Mouse (Mus musculus) gastrocnemius, adult 8-10 months (tissue): Measurements from ENCODE around the gene Slc22a7. TPM values are rescaled to one million over a fixed set of nuclear protein-coding genes. Genes with fewer than 3 reads are reported as not detected.

ENCODE experiments used
- DNase-seq, 2 experiments: peaks; one replicate each; pipeline ENCODE4 v3.0.0; 2022; ENCODE audit warnings: low spot score in 2 of 2
- total RNA-seq, 4 experiments: library from RNA; stranded (reverse); gene quantifications; 2 replicates each; pipeline ENCODE4 v1.2.4; 2022

Gene Slc22a7
- total RNA-seq, 4 experiments from 2014 or later = not detected

DNA sequence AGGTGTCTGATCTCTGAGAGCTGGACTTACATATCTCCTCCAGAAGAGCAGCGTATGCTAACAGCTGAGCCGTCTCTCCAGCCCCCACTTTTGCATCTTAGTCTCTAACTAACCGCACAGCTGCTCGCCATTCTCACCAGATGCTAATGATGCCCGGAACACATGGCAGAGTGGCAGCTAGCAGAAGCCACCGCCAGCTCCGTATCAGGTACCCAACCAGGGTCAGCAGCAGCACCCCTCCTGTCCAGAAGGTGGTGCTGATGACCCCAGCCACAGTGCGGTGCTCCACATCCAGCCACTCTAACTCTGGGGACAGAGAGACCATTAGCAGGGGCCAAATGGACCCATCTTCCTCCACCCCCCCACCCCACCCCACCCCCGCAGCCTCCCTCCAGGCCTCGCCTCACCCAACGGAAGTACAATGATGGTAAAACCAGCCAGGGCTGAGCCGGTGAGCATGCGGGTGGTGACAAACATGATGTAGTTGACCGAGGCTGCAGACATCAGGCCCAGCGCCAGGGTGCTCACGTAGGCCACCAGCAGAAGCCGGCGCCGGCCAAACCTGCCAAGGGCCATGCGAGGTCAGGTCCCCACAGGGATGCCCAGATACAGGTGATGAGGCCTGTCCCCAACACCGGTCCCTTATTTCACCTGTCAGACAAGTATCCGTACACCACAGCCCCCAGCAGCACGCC, 1.4 kb downstream of the Slc22a7 start:
- peak; percentile 36 to 46 for DNase-seq

DNA sequence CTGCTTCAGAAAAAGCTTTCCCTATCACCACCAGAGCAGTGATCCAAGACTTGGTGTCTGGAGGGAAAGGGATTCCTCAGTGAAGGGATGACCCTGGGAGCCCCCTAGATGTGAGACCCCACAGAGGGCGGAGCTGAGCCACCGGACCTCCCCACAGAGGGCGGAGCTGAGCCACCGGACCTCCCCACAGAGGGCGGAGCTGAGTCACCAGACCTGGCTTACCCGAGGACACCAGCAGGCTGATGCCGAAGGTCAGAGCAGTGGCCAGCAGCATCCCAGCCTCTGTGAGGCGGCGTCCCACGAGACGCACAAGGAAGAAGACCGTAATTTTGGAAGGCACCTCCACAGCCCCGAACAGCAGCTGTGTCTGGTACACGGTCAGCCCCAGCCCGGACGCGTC, 4.6 kb downstream of the Slc22a7 start:
- DNase-seq = no peak

DNA sequence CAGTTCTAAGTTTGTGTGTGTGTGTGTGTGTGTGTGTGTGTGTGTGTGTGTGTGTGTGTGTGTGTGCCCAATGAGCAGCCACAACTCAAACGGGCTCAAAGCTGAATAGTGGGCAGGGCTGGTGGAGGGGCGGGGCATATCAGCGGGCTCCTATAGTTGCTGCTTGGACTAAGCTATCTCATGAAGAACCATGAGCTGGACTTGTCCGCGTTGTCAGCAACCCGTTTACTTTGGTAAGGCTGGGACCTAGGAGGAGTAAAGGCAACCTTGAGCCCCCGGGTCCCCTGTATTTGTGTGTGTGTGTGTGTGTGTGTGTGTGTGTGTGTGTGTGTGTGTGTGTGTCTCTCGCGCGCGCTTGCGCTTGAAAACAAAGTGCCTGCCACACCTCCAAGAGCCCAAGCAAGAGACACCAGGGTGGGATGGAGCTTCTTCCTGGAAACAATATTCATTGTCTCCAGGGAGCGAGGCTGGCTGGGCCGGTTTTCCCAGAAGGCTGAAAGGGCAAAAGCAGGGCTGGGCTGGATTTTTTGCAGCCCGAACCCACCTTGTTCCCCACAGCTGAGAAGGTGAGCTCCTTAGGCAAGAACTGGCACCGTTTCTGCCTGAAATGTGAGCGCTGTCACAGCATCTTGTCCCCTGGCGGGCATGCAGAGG, 9.4 kb downstream of the Slc22a7 start, which contains the start of gene Crip3:
Gene Crip3 (plus strand): TSS at position 166 of the 654 bp plus-strand sequence.
- no peak for DNase-seq

DNA sequence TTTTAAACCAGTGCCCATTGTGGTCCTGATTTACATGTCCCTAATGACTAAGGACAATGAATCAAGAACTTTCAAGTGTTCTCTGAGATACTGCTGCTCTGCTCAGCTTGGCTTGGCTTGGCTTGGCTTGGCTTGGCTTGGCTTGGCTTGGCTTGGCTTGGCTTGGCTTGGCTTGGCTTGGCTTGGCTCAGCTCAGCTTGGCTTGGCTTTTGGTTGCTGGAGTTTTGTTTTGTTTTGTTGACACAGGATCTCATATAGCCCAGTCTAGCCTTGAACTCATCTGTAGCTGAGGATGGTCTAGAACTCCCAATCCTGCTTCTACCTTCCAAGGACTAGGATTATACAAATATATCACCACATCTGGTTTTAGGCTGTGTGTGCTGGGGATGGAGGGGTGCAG, 11.8 kb downstream of the Slc22a7 start:
- DNase-seq = no peak

DNA sequence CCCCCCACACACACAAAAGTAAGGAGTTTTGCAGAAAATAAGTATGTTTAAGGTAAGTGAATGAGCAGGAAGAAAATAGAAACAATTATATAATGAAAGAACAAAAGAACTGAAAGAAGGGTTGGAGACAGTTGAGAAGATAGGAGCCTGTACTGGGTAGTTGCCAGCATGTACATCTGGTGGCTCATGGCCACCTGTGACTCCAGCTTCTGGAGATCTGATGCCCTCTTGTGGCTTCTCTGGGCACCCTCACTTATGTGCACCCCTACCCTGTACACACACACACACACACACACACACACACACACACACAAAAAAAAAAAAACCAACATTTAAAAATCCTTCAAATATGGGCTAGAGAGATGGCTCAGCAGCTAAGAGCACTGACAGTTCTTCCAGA, 18.5 kb downstream of the Slc22a7 start:
- no peak for DNase-seq

DNA sequence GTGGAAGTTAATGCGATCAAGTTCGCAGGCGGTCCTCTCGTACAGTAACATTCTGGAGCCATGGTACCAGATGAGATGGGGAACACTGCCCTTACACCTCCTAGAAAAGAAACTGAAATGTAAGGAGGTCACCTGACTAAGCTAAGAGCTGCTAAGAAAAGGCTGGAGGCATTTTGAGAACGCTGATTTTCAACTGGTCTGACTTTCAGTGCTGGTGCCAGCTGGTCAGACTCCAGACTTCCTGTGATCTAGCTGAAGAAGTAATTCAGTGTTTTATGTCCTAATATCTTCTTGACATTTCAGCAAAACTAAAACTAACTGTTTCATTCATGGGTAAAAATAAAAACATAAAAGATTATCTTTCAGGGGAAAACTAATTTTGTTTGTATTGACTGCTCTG, 19.6 kb downstream of the Slc22a7 start:
- no peak for DNase-seq

DNA sequence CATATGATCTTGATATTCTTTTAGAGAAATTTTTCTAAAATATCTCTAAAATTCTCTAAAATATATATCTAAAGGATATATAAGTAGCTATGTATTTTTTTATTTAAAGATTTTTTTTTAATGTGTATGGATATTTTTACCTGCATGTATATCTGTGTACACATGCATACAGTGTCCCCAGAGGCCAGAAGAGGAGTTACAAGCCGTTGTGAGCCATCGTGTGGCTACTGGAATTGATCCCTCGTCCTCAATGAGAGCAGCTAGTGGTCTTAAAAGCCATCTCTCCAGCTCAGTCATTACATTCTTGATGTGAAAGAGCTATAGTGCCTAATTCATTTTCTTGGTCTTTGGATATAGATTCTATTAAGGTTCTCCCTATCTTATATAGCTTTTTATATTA, 29.8 kb downstream of the Slc22a7 start:
- no peak for DNase-seq

DNA sequence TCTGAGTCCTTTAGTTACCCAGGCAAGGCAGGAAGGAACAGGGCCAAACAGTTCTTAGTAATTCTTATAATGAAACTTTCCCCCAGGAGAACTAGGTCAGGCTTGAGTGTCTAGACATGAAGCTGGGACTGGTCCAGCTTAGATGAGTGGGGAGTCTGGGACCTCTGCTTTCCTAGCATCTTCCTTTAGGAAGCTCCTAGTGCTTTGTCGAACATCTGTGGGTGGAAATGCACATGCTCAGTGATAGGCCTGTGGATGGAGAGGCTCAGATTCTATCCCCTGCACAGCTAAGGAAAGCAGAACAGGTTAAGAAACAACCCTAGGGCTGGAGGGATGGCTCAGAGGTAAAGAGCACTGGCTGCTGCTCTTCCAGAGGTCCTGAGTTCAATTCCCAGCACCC, 43.6 kb downstream of the Slc22a7 start:
- no peak for DNase-seq

DNA sequence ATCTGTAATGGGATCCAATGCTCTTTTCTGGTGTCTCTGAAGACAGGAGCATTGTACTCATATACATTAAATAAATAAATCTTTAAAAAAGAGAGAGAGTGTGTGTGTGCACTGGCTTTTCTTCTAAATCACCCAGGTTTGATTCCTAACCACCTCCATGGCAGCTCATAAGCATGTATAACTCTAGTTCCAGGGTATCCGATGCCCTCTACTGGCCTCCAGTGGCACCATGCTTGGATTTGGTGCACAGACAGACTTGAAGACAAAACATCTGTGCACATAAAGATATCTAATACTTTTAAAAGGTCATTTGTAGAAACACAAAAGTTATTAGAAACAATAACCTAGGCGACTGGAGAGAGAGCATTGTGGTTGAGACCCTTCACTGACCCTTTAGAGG, 45.2 kb downstream of the Slc22a7 start:
- no peak for DNase-seq

DNA sequence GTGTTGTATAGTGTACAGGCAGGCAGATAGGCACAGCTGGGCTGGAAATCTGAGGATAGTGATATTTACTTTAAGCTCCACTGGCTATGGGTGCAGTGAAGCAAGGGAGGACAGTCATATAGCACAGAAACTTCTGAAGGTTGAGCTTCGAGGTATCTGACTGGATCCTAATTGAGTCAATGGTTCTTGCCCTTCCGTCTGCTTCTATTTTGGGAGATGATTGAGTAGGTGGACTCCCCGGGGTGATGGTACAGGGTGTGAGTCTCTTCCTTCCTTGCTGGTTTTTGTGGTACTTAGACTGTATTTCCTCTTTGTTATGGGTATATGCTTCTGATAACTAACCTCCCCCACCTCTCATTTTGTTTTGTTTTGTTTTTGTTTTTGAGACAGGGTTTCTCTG, 50.1 kb downstream of the Slc22a7 start:
- no peak for DNase-seq

DNA sequence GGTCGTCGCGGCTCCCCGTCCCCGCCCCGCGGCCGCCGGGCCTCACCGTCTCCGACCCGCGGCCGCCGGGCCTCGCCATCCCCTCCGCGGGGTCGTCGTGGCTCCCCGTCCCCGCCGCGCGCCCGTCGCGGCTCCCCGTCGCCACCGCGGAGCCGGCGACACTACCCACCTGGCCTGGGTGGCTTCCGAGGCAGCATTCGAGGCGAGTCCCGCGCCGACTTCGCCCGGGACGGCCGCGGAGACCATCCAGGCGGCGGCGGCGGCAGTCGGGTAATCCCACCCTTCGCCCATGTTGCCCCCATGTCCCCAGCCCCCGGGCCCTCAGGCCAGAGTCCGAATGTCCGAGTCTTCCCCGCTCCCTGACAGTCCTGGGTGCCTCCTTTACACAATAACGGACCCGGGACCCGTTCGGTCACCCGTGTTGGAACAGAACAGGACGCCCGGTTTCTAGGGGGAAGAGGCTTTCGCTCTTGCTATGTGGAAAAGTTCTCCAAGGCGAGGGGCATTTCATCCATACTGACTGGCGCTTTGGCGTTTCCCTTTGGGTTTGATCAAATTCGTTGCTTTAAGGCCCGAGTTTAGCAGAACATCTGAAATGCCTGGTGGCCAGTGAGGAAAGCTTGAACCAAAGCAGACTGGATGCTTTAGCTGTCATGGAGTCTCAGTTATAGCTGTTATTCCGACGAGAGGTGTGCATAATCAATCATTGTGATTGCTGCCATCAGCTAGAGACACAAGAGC, 54.0 kb downstream of the Slc22a7 start:
- DNase-seq = no peak

DNA sequence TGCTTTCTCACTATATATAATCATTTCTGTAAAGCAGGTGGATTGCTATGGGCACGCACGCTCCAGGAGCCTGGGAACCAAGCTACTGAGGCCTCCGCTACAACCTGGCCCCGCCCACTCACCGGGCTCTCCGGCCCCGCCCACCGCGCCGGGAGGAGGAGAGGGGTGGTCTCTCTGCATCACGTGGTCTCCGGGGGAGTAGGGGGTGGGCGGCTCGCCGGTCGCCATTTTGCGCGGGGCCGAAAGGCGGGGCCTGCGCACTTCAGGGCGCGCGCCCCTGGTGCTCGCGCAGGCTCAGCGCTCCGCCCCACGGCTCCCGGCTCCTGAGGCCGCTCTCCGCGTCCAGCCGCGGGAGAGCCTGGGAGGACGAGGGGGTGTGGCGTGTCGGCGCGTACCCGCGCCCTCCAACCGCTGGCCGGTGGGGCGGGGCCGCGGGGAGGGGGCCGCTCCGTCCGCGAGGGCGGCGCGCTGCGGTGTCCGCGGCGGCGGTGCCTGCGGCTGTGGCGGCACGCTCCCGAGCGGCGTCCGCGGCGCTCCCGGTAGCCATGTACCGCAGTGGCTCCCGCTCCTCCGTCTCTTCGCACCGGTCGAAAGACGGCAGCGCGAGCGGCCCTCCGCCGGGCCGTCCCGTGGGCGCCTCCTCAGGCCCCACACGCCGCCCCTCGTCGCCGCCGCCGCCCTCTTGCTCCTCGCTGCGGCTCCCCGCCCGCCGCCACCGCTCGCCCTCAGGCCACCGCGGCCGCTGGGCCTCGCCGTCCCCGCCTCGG, 54.8 kb downstream of the Slc22a7 start, which contains the start of gene Zfp318:
Gene Zfp318 (plus strand): TSS at position 438 of the 767 bp plus-strand sequence.
- DNase-seq = peak; percentile 96 to 98

Other genes with a start within 250 kb of the Slc22a7 start
- 10 to 100 TPM; 12.3 to 16.2 (median 14.3) TPM for gene Polh, start 235.8 kb downstream of the Slc22a7 start, total RNA-seq
- gene Xpo5, start 235.7 kb downstream of the Slc22a7 start, total RNA-seq = 10 to 100 TPM in 2 of 4 experiments, 1 to 10 TPM in 2; 8.0 to 10.3 (median 9.6) TPM
- gene Polr1c, start 190.4 kb downstream of the Slc22a7 start, total RNA-seq = 10 to 100 TPM; 12.9 to 20.4 (median 16.6) TPM
- gene Yipf3, start 190.4 kb downstream of the Slc22a7 start, total RNA-seq = 10 to 100 TPM; 56.2 to 75.3 (median 61.7) TPM
- gene Lrrc73, start 184.9 kb downstream of the Slc22a7 start, total RNA-seq = not detected
- 10 to 100 TPM; 35.8 to 40.7 (median 37.8) TPM for gene Tjap1, start 155.4 kb downstream of the Slc22a7 start, total RNA-seq
- under 1 TPM in 1 of 4 experiments, not detected in 3; 0.19 TPM for gene Dlk2, start 141.0 kb downstream of the Slc22a7 start, total RNA-seq
- 1 to 10 TPM; 2.0 to 4.1 (median 2.4) TPM for gene Abcc10, start 110.1 kb downstream of the Slc22a7 start, total RNA-seq
- 10 to 100 TPM; 12.4 to 15.7 (median 13.4) TPM for gene Zfp318, start 54.7 kb downstream of the Slc22a7 start, total RNA-seq
- gene Crip3, start 9.5 kb downstream of the Slc22a7 start, total RNA-seq = 1 to 10 TPM in 1 of 4 experiments, under 1 TPM in 1, not detected in 2; 0.40 to 1.5 TPM
- under 1 TPM; 0.05 to 0.16 (median 0.08) TPM for gene Ttbk1, start 49.2 kb upstream of the Slc22a7 start, total RNA-seq
- 1 to 10 TPM; 5.2 to 8.5 (median 7.1) TPM for gene Dnph1, start 58.3 kb upstream of the Slc22a7 start, total RNA-seq
- 10 to 100 TPM; 15.2 to 16.6 (median 15.4) TPM for gene Cul9, start 107.9 kb upstream of the Slc22a7 start, total RNA-seq
- gene Srf, start 117.7 kb upstream of the Slc22a7 start, total RNA-seq = 10 to 100 TPM; 81.6 to 89.5 (median 87.8) TPM
- gene Ptk7, start 191.0 kb upstream of the Slc22a7 start, total RNA-seq = under 1 TPM; 0.15 to 0.38 (median 0.30) TPM
- 10 to 100 TPM; 13.2 to 14.4 (median 13.5) TPM for gene Klc4, start 207.6 kb upstream of the Slc22a7 start, total RNA-seq
- 100 to 1,000 TPM in 2 of 4 experiments, 10 to 100 TPM in 2; 88.6 to 106 (median 98.1) TPM for gene Mrpl2, start 207.8 kb upstream of the Slc22a7 start, total RNA-seq
- gene Cul7, start 211.9 kb upstream of the Slc22a7 start, total RNA-seq = 1 to 10 TPM; 2.7 to 3.7 (median 3.0) TPM
- gene Rrp36, start 235.9 kb upstream of the Slc22a7 start, total RNA-seq = 10 to 100 TPM in 1 of 4 experiments, 1 to 10 TPM in 3; 8.7 to 10.7 (median 9.2) TPM
- gene Mea1, start 240.3 kb upstream of the Slc22a7 start, total RNA-seq = 10 to 100 TPM; 36.9 to 42.6 (median 39.8) TPM
- gene Klhdc3, start 242.5 kb upstream of the Slc22a7 start, total RNA-seq = 10 to 100 TPM; 61.0 to 83.8 (median 75.5) TPM